Comparison of ENCODE assay signal across 13 mouse cellular contexts in genomic region chr17:14698188-14698587, GRCm38 (mm10).
"Had no signal": no experiment of that assay in that cellular context is flagged by ENCODE, and none has a peak within 500 bp of the region (broad histone marks: within the 10 kb centered on the region; RNA-seq: fewer than 3 reads in every experiment).

No protein-coding gene starts in this region.

- H3K4me3 ChIP-seq: limb, embryonic 15.5 days; liver, embryonic 13.5 days; midbrain, embryonic 13.5 days; myocyte; neural tube, embryonic 15.5 days had no signal

- H3K36me3 ChIP-seq: limb, embryonic 15.5 days; liver, embryonic 13.5 days; midbrain, embryonic 13.5 days; neural tube, embryonic 15.5 days had no signal

- H3K27ac ChIP-seq: limb, embryonic 15.5 days; liver, embryonic 13.5 days; midbrain, embryonic 13.5 days; neural tube, embryonic 15.5 days had no signal

- H3K4me1 ChIP-seq: liver, embryonic 13.5 days had no signal

- H3K9me3 ChIP-seq: limb, embryonic 15.5 days; liver, embryonic 13.5 days; midbrain, embryonic 13.5 days; neural tube, embryonic 15.5 days had no signal

- ATAC-seq: midbrain, embryonic 13.5 days had no signal

- H3K4me2 ChIP-seq: limb, embryonic 15.5 days; liver, embryonic 13.5 days; midbrain, embryonic 13.5 days; neural tube, embryonic 15.5 days had no signal

- H3K27me3 ChIP-seq: limb, embryonic 15.5 days; liver, embryonic 13.5 days; midbrain, embryonic 13.5 days; neural tube, embryonic 15.5 days had no signal

- H3K9ac ChIP-seq: limb, embryonic 15.5 days; liver, embryonic 13.5 days; midbrain, embryonic 13.5 days; neural tube, embryonic 15.5 days had no signal

- DNase-seq: kidney, postnatal 14 days; layer of hippocampus, adult 9-11 months; layer of hippocampus, postnatal 36 days; liver, embryonic 13.5 days; lung, adult 18-20 months; lung, postnatal 14 days; right cerebral cortex, adult 18-20 months; right cerebral cortex, postnatal 25 days; thymus, postnatal 4 days had no signal
